Mouse (Mus musculus) embryonic facial prominence, embryonic 15.5 days (tissue): ENCODE measurements at regions not wholly inside any gene's neighbourhood (a gene's known extent, or its start where the extent isn't known, plus 50 kb on each side); places are given as distances from the start of the nearest gene placed in this dataset.

Experiments used
- ATAC-seq: fragments of 200-750 bp; cut with Nextera tagmentation; 2 replicates; pipeline ENCODE4 v1.8.0; 2017; ENCODE audit warnings: low read depth, moderate TSS enrichment; ENCODE audit not compliant: insufficient number of reproducible peaks, low FRiP score, low TSS enrichment
- H3K27ac ChIP-seq: fragments of 300-500 bp; sonication (generic); replicated peaks from 2 replicates; pipeline ENCODE4 v1.5.1; 2015; ENCODE audit warnings: mild to moderate bottlenecking, inconsistent platforms
- H3K27me3 ChIP-seq: fragments of 300-500 bp; sonication (generic); 2 replicates; pipeline ENCODE4 v1.6.1; 2015; ENCODE audit warnings: inconsistent platforms
- H3K36me3 ChIP-seq: fragments of 300-500 bp; sonication (generic); 2 replicates; pipeline ENCODE4 v1.6.1; 2015; ENCODE audit warnings: mild to moderate bottlenecking, inconsistent platforms
- H3K4me1 ChIP-seq: fragments of 300-500 bp; sonication (generic); 2 replicates; pipeline ENCODE4 v1.6.1; 2015; ENCODE audit warnings: inconsistent platforms
- H3K4me2 ChIP-seq: fragments of 300-500 bp; sonication (generic); replicated peaks from 2 replicates; pipeline ENCODE4 v1.6.1; 2015; ENCODE audit warnings: mild to moderate bottlenecking, inconsistent platforms
- H3K4me3 ChIP-seq: fragments of 300-500 bp; sonication (generic); replicated peaks from 2 replicates; pipeline ENCODE4 v1.5.1; 2015; ENCODE audit warnings: mild to moderate bottlenecking, inconsistent platforms
- H3K9ac ChIP-seq: fragments of 300-500 bp; sonication (generic); 2 replicates; pipeline ENCODE4 v1.6.1; 2015; ENCODE audit warnings: inconsistent platforms
- H3K9me3 ChIP-seq: fragments of 300-500 bp; sonication (generic); replicated peaks from 2 replicates; pipeline ENCODE4 v1.6.1; 2016; ENCODE audit warnings: inconsistent platforms
- WGBS: fragments of 180-500 bp; shearing (Covaris S2); methylation state at CpG from one replicate; pipeline ENCODE4 v1.1.7; 2015; 5-methylcytosine and 5-hydroxymethylcytosine counted together

- no peaks in the 10 kb centered on the region for H3K27me3 ChIP-seq
- no peaks in the 10 kb centered on the region for H3K36me3 ChIP-seq
- no peaks in the 10 kb centered on the region for H3K9me3 ChIP-seq
- 59% methylated on average over 3 of the region's 3 CpGs for WGBS
- no peak overlapping the region for H3K4me2 ChIP-seq
- no peaks in the 10 kb centered on the region for H3K4me1 ChIP-seq
- no peak overlapping the region for H3K9ac ChIP-seq
- no peak overlapping the region for H3K4me3 ChIP-seq
- ATAC-seq = no peak
- H3K27ac ChIP-seq = no peak overlapping the region
These were observed 189.0 kb upstream of the Erbb4 start for GRCm38 (mm10) chr1:69296816-69297215.

- no peaks in the 10 kb centered on the region for H3K27me3 ChIP-seq
- no peaks in the 10 kb centered on the region for H3K36me3 ChIP-seq
- H3K4me3 ChIP-seq = no peak overlapping the region
- no peak overlapping the region for H3K9ac ChIP-seq
- WGBS = 77% methylated on average over 7 of the region's 7 CpGs
- H3K27ac ChIP-seq = no peak overlapping the region
- no peak overlapping the region for H3K4me2 ChIP-seq
- H3K9me3 ChIP-seq = no peaks in the 10 kb centered on the region
- ATAC-seq = no peak
- no peaks in the 10 kb centered on the region for H3K4me1 ChIP-seq
These were observed 183.5 kb upstream of the Erbb4 start for GRCm38 (mm10) chr1:69291329-69291728.

GRCm38 (mm10) chr1:69286374-69286773, 178.5 kb upstream of the Erbb4 start:
- Histone ChIP-seq H3K9me3 (no peaks in the 10 kb centered on the region), H3K4me2 (no peak overlapping the region), H3K4me3 (no peak overlapping the region), H3K9ac (no peak overlapping the region), H3K36me3 (no peaks in the 10 kb centered on the region), H3K27ac (no peak overlapping the region), H3K27me3 (no peaks in the 10 kb centered on the region), H3K4me1 (no peaks in the 10 kb centered on the region)
- 23% methylated on average over 3 of the region's 3 CpGs for WGBS
- ATAC-seq = no peak

GRCm38 (mm10) chr1:69277428-69277827, 169.6 kb upstream of the Erbb4 start:
- 55% methylated on average over 4 of the region's 4 CpGs for WGBS
- no peak overlapping the region for H3K4me3 ChIP-seq
- no peaks in the 10 kb centered on the region for H3K9me3 ChIP-seq
- H3K27ac ChIP-seq = no peak overlapping the region
- H3K36me3 ChIP-seq = no peaks in the 10 kb centered on the region
- no peak for ATAC-seq
- no peaks in the 10 kb centered on the region for H3K27me3 ChIP-seq
- no peak overlapping the region for H3K9ac ChIP-seq
- no peak overlapping the region for H3K4me2 ChIP-seq
- H3K4me1 ChIP-seq = no peaks in the 10 kb centered on the region

GRCm38 (mm10) chr1:69247691-69248090, 139.8 kb upstream of the Erbb4 start:
- Histone ChIP-seq H3K4me2 (no peak overlapping the region), H3K36me3 (no peaks in the 10 kb centered on the region), H3K4me1 (no peaks in the 10 kb centered on the region), H3K27me3 (no peaks in the 10 kb centered on the region), H3K27ac (0 out of 2 replicates have a peak overlapping the region, but pooled peaks have one; percentile 34), H3K9me3 (no peaks in the 10 kb centered on the region), H3K9ac (no peak overlapping the region), H3K4me3 (no peak overlapping the region)
- no peak for ATAC-seq
- 41% methylated on average over 5 of the region's 5 CpGs for WGBS

GRCm38 (mm10) chr1:69242289-69242909, 134.5 kb upstream of the Erbb4 start:
- H3K9me3 ChIP-seq = no peaks in the 10 kb centered on the region
- no peak overlapping the region for H3K9ac ChIP-seq
- H3K27ac ChIP-seq = no peak overlapping the region
- no peak for ATAC-seq
- H3K27me3 ChIP-seq = no peaks in the 10 kb centered on the region
- 72% methylated on average over 3 of the region's 3 CpGs for WGBS
- H3K36me3 ChIP-seq = no peaks in the 10 kb centered on the region
- peak overlapping the region; percentile 41; the same call in 1 of the 2 replicates for H3K4me3 ChIP-seq
- peak overlapping the region; percentile 58 for H3K4me2 ChIP-seq
- no peaks in the 10 kb centered on the region for H3K4me1 ChIP-seq

- Histone ChIP-seq H3K9ac (no peak overlapping the region), H3K4me3 (peak overlapping the region; percentile 41)
- WGBS = 12% methylated on average over 11 of the region's 11 CpGs
These were observed 133.8 kb upstream of the Erbb4 start for GRCm38 (mm10) chr1:69241502-69242214.

GRCm38 (mm10) chr1:69227864-69228263, 120.0 kb upstream of the Erbb4 start:
- Histone ChIP-seq H3K27me3 (no peaks in the 10 kb centered on the region), H3K36me3 (no peaks in the 10 kb centered on the region), H3K9ac (no peak overlapping the region), H3K9me3 (no peaks in the 10 kb centered on the region), H3K27ac (no peak overlapping the region), H3K4me2 (no peak overlapping the region), H3K4me1 (no peaks in the 10 kb centered on the region), H3K4me3 (no peak overlapping the region)
- ATAC-seq = no peak

More at GRCm38 (mm10) chr1:69241502-69242214, 133.8 kb upstream of the Erbb4 start:
- no peaks in the 10 kb centered on the region for H3K4me1 ChIP-seq
- H3K27ac ChIP-seq = no peak overlapping the region
- H3K27me3 ChIP-seq = no peaks in the 10 kb centered on the region
- peak overlapping the region; percentile 58 for H3K4me2 ChIP-seq
- no peaks in the 10 kb centered on the region for H3K36me3 ChIP-seq
- ATAC-seq = peak; percentile 73
- H3K9me3 ChIP-seq = no peaks in the 10 kb centered on the region

- Histone ChIP-seq H3K27ac (no peak overlapping the region), H3K36me3 (no peaks in the 10 kb centered on the region), H3K9me3 (no peaks in the 10 kb centered on the region), H3K4me3 (no peak overlapping the region), H3K9ac (no peak overlapping the region), H3K4me1 (no peaks in the 10 kb centered on the region), H3K27me3 (no peaks in the 10 kb centered on the region), H3K4me2 (no peak overlapping the region)
- 71% methylated on average over 1 of the region's 1 CpGs for whole genome bisulfite sequencing
- no peak for ATAC-seq
These were observed 105.1 kb upstream of the Erbb4 start for GRCm38 (mm10) chr1:69212896-69213500.

- H3K36me3 ChIP-seq = no peaks in the 10 kb centered on the region
- H3K4me3 ChIP-seq = no peak overlapping the region
- no peak overlapping the region for H3K4me2 ChIP-seq
- no peak overlapping the region for H3K27ac ChIP-seq
- 67% methylated on average over 2 of the region's 2 CpGs for WGBS
- no peaks in the 10 kb centered on the region for H3K9me3 ChIP-seq
- no peaks in the 10 kb centered on the region for H3K27me3 ChIP-seq
- H3K9ac ChIP-seq = no peak overlapping the region
- no peak for ATAC-seq
- H3K4me1 ChIP-seq = no peaks in the 10 kb centered on the region
These were observed 94.9 kb upstream of the Erbb4 start for GRCm38 (mm10) chr1:69202745-69203144.

GRCm38 (mm10) chr1:69165202-69165601, 57.3 kb upstream of the Erbb4 start:
- Histone ChIP-seq H3K4me3 (no peak overlapping the region), H3K4me2 (no peak overlapping the region), H3K9me3 (no peaks in the 10 kb centered on the region), H3K4me1 (no peaks in the 10 kb centered on the region), H3K27ac (no peak overlapping the region), H3K36me3 (no peaks in the 10 kb centered on the region), H3K27me3 (no peaks in the 10 kb centered on the region), H3K9ac (no peak overlapping the region)
- 31% methylated on average over 5 of the region's 5 CpGs for WGBS
- no peak for ATAC-seq
